Mouse (Mus musculus) midbrain, embryonic 12.5 days (tissue): Measurements from ENCODE around the gene Svs5. TPM values are rescaled to one million over a fixed set of nuclear protein-coding genes. Genes with fewer than 3 reads are reported as not detected.

Source experiments
- ATAC-seq: fragments of 200-750 bp; cut with Nextera tagmentation; 2 replicates; pipeline ENCODE4 v1.8.0; 2017; ENCODE audit warnings: low read depth, moderate TSS enrichment, moderate library complexity; ENCODE audit not compliant: low FRiP score
- H3K27ac ChIP-seq: fragments of 300-500 bp; sonication (generic); replicated peaks from 2 replicates; pipeline ENCODE4 v1.5.1; 2016; ENCODE audit warnings: mild to moderate bottlenecking
- H3K27me3 ChIP-seq: fragments of 300-500 bp; sonication (generic); 2 replicates; pipeline ENCODE4 v1.6.1; 2016; ENCODE audit warnings: mild to moderate bottlenecking
- H3K36me3 ChIP-seq: fragments of 300-500 bp; sonication (generic); 2 replicates; pipeline ENCODE4 v1.6.1; 2016
- H3K4me1 ChIP-seq: fragments of 300-500 bp; sonication (generic); 2 replicates; pipeline ENCODE4 v1.6.1; 2016
- H3K4me2 ChIP-seq: fragments of 300-500 bp; sonication (generic); replicated peaks from 2 replicates; pipeline ENCODE4 v1.6.1; 2016; ENCODE audit warnings: mild to moderate bottlenecking, moderate library complexity
- H3K4me3 ChIP-seq: fragments of 300-500 bp; sonication (generic); 2 replicates; pipeline ENCODE4 v1.5.1; 2016; ENCODE audit warnings: mild to moderate bottlenecking
- H3K9ac ChIP-seq: fragments of 300-500 bp; sonication (generic); replicated peaks from 2 replicates; pipeline ENCODE4 v1.6.1; 2016; ENCODE audit warnings: mild to moderate bottlenecking, moderate library complexity
- H3K9me3 ChIP-seq: fragments of 300-500 bp; sonication (generic); 2 replicates; pipeline ENCODE4 v1.6.1; 2016; ENCODE audit warnings: mild to moderate bottlenecking
- WGBS: fragments of 180-500 bp; shearing (Covaris S2); methylation state at CpG from one replicate; pipeline ENCODE4 v1.1.7; 2016; 5-methylcytosine and 5-hydroxymethylcytosine counted together
- polyA plus RNA-seq: library from polyadenylated mRNA; unstranded; fragments of >200 nt; fragmentation: Nextera tagmentation; extraction: Ambion mirVana; gene quantifications from 2 replicates; pipeline ENCODE4 v1.2.1, GENCODE M21; 2016

Gene Svs5
- polyA plus RNA-seq, 1 experiment from 2014 or later = not detected

- Histone ChIP-seq H3K27me3 (no peaks in the 10 kb centered on the region; the same call in 1 of the 2 replicates), H3K4me3 (no peak overlapping the region), H3K9me3 (no peaks in the 10 kb centered on the region), H3K9ac (no peak overlapping the region), H3K4me2 (no peak overlapping the region), H3K27ac (no peak overlapping the region), H3K36me3 (no peaks in the 10 kb centered on the region), H3K4me1 (peaks cover 2% of the 10 kb centered on the region; the same call in 1 of the 2 replicates)
- ATAC-seq = no peak
- 87% methylated on average over 5 of the region's 5 CpGs for WGBS
Observed at GRCm38 (mm10) chr2:164359031-164359430, 26.5 kb downstream of the Svs5 start.

GRCm38 (mm10) chr2:164359668-164360067 lies 27.1 kb downstream of the Svs5 start:
- H3K9ac ChIP-seq = no peak overlapping the region
- H3K4me1 ChIP-seq = peaks cover 2% of the 10 kb centered on the region; the same call in 1 of the 2 replicates
- H3K4me3 ChIP-seq = no peak overlapping the region
- H3K27me3 ChIP-seq = no peaks in the 10 kb centered on the region; the same call in 1 of the 2 replicates
- H3K9me3 ChIP-seq = no peaks in the 10 kb centered on the region
- no peak overlapping the region for H3K4me2 ChIP-seq
- 69% methylated on average over 5 of the region's 5 CpGs for WGBS
- H3K36me3 ChIP-seq = no peaks in the 10 kb centered on the region
- ATAC-seq = no peak
- no peak overlapping the region for H3K27ac ChIP-seq

GRCm38 (mm10) chr2:164360974-164361657 lies 28.6 kb downstream of the Svs5 start:
- Histone ChIP-seq H3K36me3 (no peaks in the 10 kb centered on the region), H3K4me2 (no peak overlapping the region), H3K4me3 (no peak overlapping the region), H3K9me3 (no peaks in the 10 kb centered on the region), H3K9ac (no peak overlapping the region), H3K27ac (no peak overlapping the region), H3K4me1 (peaks cover 2% of the 10 kb centered on the region; the same call in 1 of the 2 replicates), H3K27me3 (no peaks in the 10 kb centered on the region; the same call in 1 of the 2 replicates)
- 32% methylated on average over 13 of the region's 13 CpGs for WGBS
- ATAC-seq = no peak

DNA sequence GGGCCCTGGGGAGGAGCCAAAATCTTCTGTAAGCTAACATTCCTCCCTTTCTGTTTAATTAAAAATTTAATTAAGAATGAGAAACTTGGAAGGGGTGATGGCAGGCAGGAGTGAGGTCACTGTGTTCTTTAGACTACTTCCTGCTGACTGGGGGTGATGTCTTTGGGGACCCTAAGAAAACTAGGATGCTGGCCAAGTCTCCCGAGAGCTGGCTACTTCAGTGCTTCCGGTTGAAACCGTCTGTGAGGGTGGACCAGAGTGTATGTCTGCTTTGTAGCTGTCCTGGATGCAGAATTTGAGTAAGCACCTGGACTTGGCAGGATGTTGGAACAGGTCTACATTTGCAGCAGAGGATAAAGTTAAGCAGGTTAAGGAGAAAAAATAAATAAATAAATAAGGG lies 34.4 kb downstream of the Svs5 start:
- Histone ChIP-seq H3K36me3 (no peaks in the 10 kb centered on the region), H3K27ac (no peak overlapping the region), H3K27me3 (no peaks in the 10 kb centered on the region), H3K4me1 (no peaks in the 10 kb centered on the region), H3K4me2 (no peak overlapping the region), H3K9ac (no peak overlapping the region), H3K4me3 (no peak overlapping the region), H3K9me3 (no peaks in the 10 kb centered on the region)
- no peak for ATAC-seq
- WGBS = 74% methylated on average over 3 of the region's 3 CpGs

- no peak overlapping the region for H3K9ac ChIP-seq
- no peak overlapping the region for H3K27ac ChIP-seq
- H3K9me3 ChIP-seq = no peaks in the 10 kb centered on the region
- no peak overlapping the region for H3K4me2 ChIP-seq
- no peak for ATAC-seq
- no peaks in the 10 kb centered on the region for H3K36me3 ChIP-seq
- WGBS = 81% methylated on average over 6 of the region's 6 CpGs
- no peak overlapping the region for H3K4me3 ChIP-seq
- no peaks in the 10 kb centered on the region for H3K4me1 ChIP-seq
- no peaks in the 10 kb centered on the region for H3K27me3 ChIP-seq
Observed at GRCm38 (mm10) chr2:164368620-164369105, 36.1 kb downstream of the Svs5 start.

GRCm38 (mm10) chr2:164371371-164371770 lies 38.8 kb downstream of the Svs5 start:
- WGBS = 81% methylated on average over 3 of the region's 3 CpGs
- no peak overlapping the region for H3K9ac ChIP-seq
- ATAC-seq = no peak
- H3K4me2 ChIP-seq = no peak overlapping the region
- H3K27ac ChIP-seq = no peak overlapping the region
- no peaks in the 10 kb centered on the region for H3K4me1 ChIP-seq
- H3K36me3 ChIP-seq = no peaks in the 10 kb centered on the region
- no peaks in the 10 kb centered on the region for H3K27me3 ChIP-seq
- no peak overlapping the region for H3K4me3 ChIP-seq
- no peaks in the 10 kb centered on the region for H3K9me3 ChIP-seq

DNA sequence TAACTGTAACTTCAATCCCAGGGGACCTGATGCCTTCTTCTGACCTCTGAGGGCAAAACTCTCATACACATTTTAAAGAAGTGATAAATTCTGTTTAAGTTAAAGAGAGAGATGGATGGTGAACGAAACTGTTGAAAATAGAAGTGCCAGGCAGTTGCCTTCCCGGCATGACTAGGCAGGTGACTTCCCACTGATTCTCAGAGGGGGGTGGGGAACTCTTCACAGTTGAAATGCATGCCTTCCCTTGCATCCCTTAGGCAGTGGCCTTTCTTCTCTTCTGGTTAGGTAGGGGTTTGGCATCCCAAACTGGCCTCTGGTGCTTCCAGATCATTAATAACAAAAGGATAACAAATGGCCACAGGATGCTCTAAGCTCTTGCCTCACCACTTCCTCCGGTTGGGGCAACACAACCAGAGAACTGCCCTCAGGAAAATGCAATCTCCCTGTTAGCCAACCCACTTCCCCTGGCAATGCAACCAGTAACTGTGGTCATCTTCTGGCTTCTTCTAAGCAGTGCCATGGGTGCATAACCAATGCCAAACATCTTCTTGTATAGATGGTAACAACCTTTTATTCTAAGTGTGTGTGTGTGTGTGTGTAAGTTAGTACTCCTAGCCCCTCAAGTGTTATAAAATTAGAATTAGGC lies 40.0 kb downstream of the Svs5 start:
- no peaks in the 10 kb centered on the region for H3K27me3 ChIP-seq
- no peaks in the 10 kb centered on the region for H3K4me1 ChIP-seq
- no peak overlapping the region for H3K9ac ChIP-seq
- no peak overlapping the region for H3K4me2 ChIP-seq
- H3K27ac ChIP-seq = no peak overlapping the region
- no peaks in the 10 kb centered on the region for H3K9me3 ChIP-seq
- no peak overlapping the region for H3K4me3 ChIP-seq
- no peaks in the 10 kb centered on the region for H3K36me3 ChIP-seq
- no peak for ATAC-seq
- WGBS = 47% methylated on average over 3 of the region's 3 CpGs

DNA sequence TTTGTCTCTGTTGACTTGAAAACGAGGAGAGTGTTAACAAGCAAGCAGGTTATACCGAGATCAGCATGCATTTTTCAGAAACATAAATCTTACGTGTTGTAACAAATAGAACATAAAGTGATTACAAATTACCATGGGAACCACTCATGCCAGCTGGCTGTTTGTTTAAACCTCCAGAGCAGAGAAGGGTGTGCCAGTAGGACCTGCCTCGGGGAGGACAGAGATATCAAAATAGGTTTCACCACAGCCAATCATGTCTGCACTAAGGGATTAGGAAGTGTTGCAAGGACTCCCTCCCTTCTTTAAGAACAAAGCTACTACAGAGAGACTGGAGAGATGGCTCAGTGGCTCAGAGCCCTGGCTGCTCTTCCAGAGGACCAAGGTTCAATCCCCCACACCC lies 40.6 kb downstream of the Svs5 start:
- H3K27me3 ChIP-seq = no peaks in the 10 kb centered on the region
- no peak overlapping the region for H3K4me2 ChIP-seq
- no peak overlapping the region for H3K4me3 ChIP-seq
- ATAC-seq = no peak
- no peak overlapping the region for H3K9ac ChIP-seq
- H3K4me1 ChIP-seq = no peaks in the 10 kb centered on the region
- 71% methylated on average over 4 of the region's 4 CpGs for WGBS
- H3K36me3 ChIP-seq = no peaks in the 10 kb centered on the region
- H3K27ac ChIP-seq = no peak overlapping the region
- H3K9me3 ChIP-seq = no peaks in the 10 kb centered on the region

GRCm38 (mm10) chr2:164377478-164378426 lies 45.2 kb downstream of the Svs5 start:
- no peak overlapping the region for H3K4me3 ChIP-seq
- no peak overlapping the region for H3K4me2 ChIP-seq
- H3K9me3 ChIP-seq = no peaks in the 10 kb centered on the region
- H3K4me1 ChIP-seq = no peaks in the 10 kb centered on the region
- H3K27ac ChIP-seq = no peak overlapping the region
- ATAC-seq = no peak
- WGBS = 92% methylated on average over 15 of the region's 15 CpGs
- H3K9ac ChIP-seq = no peak overlapping the region
- H3K36me3 ChIP-seq = no peaks in the 10 kb centered on the region
- no peaks in the 10 kb centered on the region for H3K27me3 ChIP-seq

DNA sequence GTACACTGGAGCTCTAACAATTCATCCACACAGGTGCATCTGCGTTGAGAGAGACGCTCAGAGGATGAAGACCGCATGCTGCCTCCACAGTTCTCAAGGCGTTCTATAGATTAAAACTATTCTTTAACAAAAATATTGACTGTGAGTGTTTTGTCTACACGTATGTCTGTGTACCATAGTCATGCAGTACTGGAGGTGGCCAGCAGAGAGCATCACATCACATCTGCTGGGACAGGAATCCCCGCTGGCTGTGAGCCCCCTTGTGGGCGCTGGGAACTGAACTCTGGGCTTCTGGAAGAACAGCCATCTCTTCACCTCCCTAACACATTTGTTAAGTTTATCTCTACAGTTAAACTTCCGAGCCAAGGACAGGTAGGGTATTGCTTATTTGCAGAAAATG lies 49.2 kb downstream of the Svs5 start:
- 75% methylated on average over 8 of the region's 8 CpGs for WGBS
- H3K4me1 ChIP-seq = peaks cover 11% of the 10 kb centered on the region
- no peak for ATAC-seq
- H3K9ac ChIP-seq = no peak overlapping the region
- no peak overlapping the region for H3K4me2 ChIP-seq
- no peaks in the 10 kb centered on the region for H3K9me3 ChIP-seq
- no peaks in the 10 kb centered on the region for H3K36me3 ChIP-seq
- H3K27ac ChIP-seq = no peak overlapping the region
- peaks cover 13% of the 10 kb centered on the region for H3K27me3 ChIP-seq
- H3K4me3 ChIP-seq = no peak overlapping the region

- H3K9me3 ChIP-seq = no peaks in the 10 kb centered on the region
- H3K27ac ChIP-seq = no peak overlapping the region
- ATAC-seq = no peak
- H3K27me3 ChIP-seq = peaks cover 25% of the 10 kb centered on the region
- H3K4me3 ChIP-seq = no peak overlapping the region
- H3K36me3 ChIP-seq = no peaks in the 10 kb centered on the region
- 89% methylated on average over 3 of the region's 3 CpGs for WGBS
- H3K4me2 ChIP-seq = no peak overlapping the region
- H3K4me1 ChIP-seq = peaks cover 11% of the 10 kb centered on the region
- no peak overlapping the region for H3K9ac ChIP-seq
Observed at GRCm38 (mm10) chr2:164382971-164383370, 50.4 kb downstream of the Svs5 start.
